Mouse (Mus musculus) small intestine, adult 2 months (tissue): Measurements from ENCODE around the gene Gpam. TPM values are rescaled to one million over a fixed set of nuclear protein-coding genes. Genes with fewer than 3 reads are reported as not detected.
"Not testable (repeated sequence)": the region's sequence is repeated elsewhere in the genome, so short reads cannot be mapped to it uniquely, and the experiment has no call there.

Experiments used
- H3K27ac ChIP-seq: fragments of 200-500 bp; 2 replicates; pipeline ENCODE4 v1.5.1; 2012; ENCODE audit warnings: low read depth, low read length, control low read depth, inconsistent platforms; ENCODE audit not compliant: insufficient read depth
- H3K27me3 ChIP-seq: fragments of 200-500 bp; 2 replicates; pipeline ENCODE4 v1.6.1; 2012; ENCODE audit warnings: mild to moderate bottlenecking, moderate library complexity, low read length, inconsistent platforms; ENCODE audit not compliant: control insufficient read depth, insufficient read depth
- H3K36me3 ChIP-seq: fragments of 200-500 bp; 2 replicates; pipeline ENCODE4 v1.6.1; 2012; ENCODE audit warnings: mild to moderate bottlenecking, low read length, control low read depth, inconsistent platforms; ENCODE audit not compliant: control insufficient read depth, insufficient read depth
- H3K4me1 ChIP-seq: fragments of 200-500 bp; 2 replicates; pipeline ENCODE4 v1.6.1; 2012; ENCODE audit warnings: low read length, inconsistent platforms, mixed read lengths; ENCODE audit not compliant: control insufficient read depth, insufficient read depth, insufficient read length
- H3K4me3 ChIP-seq: fragments of 200-500 bp; 2 replicates; pipeline ENCODE4 v1.5.1; 2012; ENCODE audit warnings: low read depth, mild to moderate bottlenecking, control low read depth, inconsistent platforms, low read length, moderate library complexity
- CTCF ChIP-seq: fragments of 200-500 bp; IDR thresholded peaks from 2 replicates; pipeline ENCODE4 v1.5.1; 2012; ENCODE audit warnings: low read depth, mild to moderate bottlenecking, control low read depth, inconsistent platforms, low read length, moderate library complexity, mixed read lengths; ENCODE audit not compliant: insufficient replicate concordance, insufficient read length; ENCODE audit errors: extremely low read depth
- POLR2A ChIP-seq: fragments of 200-500 bp; IDR thresholded peaks from 2 replicates; pipeline ENCODE4 v1.6.1; 2012; ENCODE audit warnings: low read depth, mild to moderate bottlenecking, control low read depth, inconsistent platforms, low read length, moderate library complexity
- WGBS: fragments of 180-500 bp; shearing (Covaris S2); methylation state at CpG from one replicate; pipeline ENCODE4 v1.1.7; 2018; 5-methylcytosine and 5-hydroxymethylcytosine counted together
- polyA plus RNA-seq: library from polyadenylated mRNA; depleted of rRNA; stranded (reverse); fragments of >200 nt; gene quantifications from 2 replicates; pipeline ENCODE4 v1.2.3, GENCODE M21; 2012; rRNA removed

The Gpam gene
- polyA plus RNA-seq: 3.7 and 4.7 TPM in 2 replicates

DNA sequence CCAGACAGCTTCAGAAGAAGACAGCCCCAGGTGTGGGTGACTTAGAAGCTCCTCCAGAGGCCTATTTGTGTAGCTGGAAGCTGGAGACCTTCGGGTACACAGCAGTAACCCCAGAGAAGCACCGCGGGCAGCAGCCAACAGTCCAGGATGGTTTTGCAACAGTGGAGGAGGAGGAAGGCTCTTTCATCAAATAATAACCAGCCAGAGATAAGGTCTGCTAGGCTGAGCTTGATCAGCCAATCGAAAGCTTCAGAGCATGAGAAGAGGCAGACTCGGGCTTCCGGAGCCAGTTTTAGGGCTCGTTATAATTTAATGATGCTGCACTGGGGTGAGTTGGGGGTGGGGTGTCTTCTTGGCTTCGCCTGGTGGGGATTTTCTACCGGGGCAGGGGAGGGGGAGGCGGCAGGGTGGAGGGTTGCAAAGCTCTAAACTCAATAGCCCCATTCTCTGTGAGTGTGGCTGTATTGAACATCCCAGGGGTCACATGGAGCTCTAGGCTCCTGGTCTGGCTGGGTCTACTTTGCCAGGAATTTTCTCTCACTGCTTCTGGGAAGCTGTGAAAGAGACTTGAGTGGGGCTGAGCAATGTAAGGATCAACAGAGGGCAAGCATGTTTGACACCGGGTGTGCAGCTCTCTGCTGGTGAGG is at the start of gene Gpam:
TSS of gene Gpam (minus strand) at position 167 of the 647 bp plus-strand sequence.
- Histone ChIP-seq H3K27ac (no peak within 1 kb of the TSS), H3K4me3 (no peak within 1 kb of the TSS), H3K36me3 (no peaks in the 10 kb centered on the region), H3K27me3 (no peaks in the 10 kb centered on the region), H3K4me1 (peaks cover 4% of the 10 kb centered on the region)
- WGBS: 29% methylated on average over 11 of the region's 11 CpGs
- TF ChIP-seq CTCF (no peak), POLR2A (no peak)

DNA sequence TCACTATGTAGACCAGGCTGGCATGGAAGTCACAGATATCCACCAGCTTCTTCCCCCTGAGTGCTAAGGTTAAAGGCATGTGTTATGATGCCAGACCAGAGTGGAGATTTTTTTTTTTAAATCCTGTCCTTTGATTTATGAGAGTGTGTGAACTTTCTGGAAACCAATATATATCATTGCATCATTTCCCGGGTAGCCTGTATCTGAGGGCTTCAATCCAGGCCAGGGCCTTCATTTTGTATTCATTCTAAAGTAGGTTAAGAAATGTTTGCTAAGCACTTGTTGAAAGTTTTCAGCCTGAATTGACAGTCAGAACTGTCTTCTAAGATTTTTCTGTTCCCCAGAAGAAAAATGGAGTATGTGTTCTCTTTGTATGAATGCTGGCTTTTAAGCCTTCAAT is 44.5 kb upstream of the Gpam start:
- WGBS: 78% methylated on average over 1 of the region's 1 CpGs

DNA sequence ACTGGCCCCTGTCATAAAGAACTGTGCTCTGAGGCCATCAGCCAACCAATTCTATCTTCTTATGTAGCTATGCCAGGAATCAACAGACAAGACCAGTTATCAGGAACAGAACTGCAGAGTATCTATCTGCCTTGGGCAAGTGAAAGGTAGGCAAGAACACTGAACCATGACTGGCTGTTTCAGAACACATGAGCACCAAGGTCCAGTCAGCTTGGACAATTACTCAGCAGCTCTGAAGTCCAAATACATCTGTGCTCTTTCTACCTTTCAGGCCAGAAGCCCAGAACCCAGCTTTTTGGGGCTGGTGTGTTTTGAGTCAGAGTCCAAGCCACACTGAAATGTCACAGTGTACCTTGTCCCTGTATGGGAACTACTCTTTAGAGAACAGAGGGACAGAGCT is 43.4 kb upstream of the Gpam start:
- Histone ChIP-seq H3K4me1 (peaks cover 4% of the 10 kb centered on the region; the same call in 1 of the 2 replicates), H3K4me3 (no peak overlapping the region), H3K27ac (no peak overlapping the region), H3K27me3 (no peaks in the 10 kb centered on the region), H3K36me3 (no peaks in the 10 kb centered on the region)
- TF ChIP-seq CTCF (no peak), POLR2A (no peak)

More for the DNA sequence above, 44.5 kb upstream of the Gpam start:
- Histone ChIP-seq H3K4me3 (no peak overlapping the region), H3K36me3 (no peaks in the 10 kb centered on the region), H3K4me1 (no peaks in the 10 kb centered on the region), H3K27me3 (no peaks in the 10 kb centered on the region), H3K27ac (no peak overlapping the region)
- TF ChIP-seq CTCF: no peak
- TF ChIP-seq POLR2A: no peak

DNA sequence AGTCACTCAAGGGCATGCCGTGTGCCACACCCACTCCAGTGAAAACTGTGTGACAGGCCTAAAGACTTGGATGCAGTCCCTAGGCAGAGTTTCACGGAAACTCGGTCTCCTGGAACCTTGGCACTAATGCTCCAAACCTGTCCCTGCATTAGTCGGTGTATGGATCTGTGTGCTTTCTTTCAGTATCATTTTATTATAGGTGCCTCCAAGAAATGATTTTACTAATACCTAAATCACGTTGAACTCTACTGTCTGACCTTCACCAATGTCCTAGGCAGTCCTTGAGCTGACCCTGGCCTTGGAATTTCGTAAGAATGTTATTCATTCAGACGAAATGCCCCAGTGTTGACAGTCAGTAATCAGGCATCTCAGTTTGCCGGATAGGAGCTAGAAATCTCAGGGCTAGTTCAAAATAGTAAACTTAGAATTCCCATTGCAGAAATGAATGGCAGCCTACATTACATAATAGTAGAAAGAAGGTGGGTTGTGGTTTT is 42.2 kb upstream of the Gpam start:
- H3K36me3 ChIP-seq, H3K27me3 ChIP-seq, H3K4me3 ChIP-seq, H3K27ac ChIP-seq, H3K4me1 ChIP-seq: not testable (repeated sequence)
- WGBS: 92% methylated on average over 8 of the region's 8 CpGs

- Histone ChIP-seq H3K27ac (no peak overlapping the region), H3K27me3 (no peaks in the 10 kb centered on the region), H3K4me1 (peaks cover 7% of the 10 kb centered on the region; the same call in 1 of the 2 replicates), H3K4me3 (no peak overlapping the region), H3K36me3 (no peaks in the 10 kb centered on the region)
- 27% methylated on average over 6 of the region's 6 CpGs for WGBS
- TF ChIP-seq CTCF: no peak
- no peak for TF ChIP-seq POLR2A
Observed at GRCm38 (mm10) chr19:55168360-55168759, 41.3 kb upstream of the Gpam start.

DNA sequence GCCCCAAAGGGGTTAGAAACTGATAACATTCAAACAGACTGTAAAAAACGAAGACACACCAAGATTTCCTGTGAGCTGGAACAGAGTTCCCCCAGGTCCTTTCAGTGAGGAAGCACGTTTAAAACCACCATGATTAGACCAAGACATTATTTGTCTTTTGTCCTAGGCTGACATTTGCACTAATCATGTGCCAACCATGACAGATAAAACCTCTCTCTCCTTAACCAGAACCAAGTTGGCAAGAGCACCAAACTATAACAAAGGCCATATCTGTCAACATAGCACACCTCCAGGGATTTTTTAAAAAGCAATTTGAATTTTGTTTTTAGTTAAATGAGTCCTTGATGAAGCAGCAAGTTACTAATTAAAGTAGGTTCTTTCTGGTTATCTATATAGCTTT is 40.7 kb upstream of the Gpam start:
- TF ChIP-seq CTCF (no peak), POLR2A (no peak)
- H3K27ac ChIP-seq: no peak overlapping the region

DNA sequence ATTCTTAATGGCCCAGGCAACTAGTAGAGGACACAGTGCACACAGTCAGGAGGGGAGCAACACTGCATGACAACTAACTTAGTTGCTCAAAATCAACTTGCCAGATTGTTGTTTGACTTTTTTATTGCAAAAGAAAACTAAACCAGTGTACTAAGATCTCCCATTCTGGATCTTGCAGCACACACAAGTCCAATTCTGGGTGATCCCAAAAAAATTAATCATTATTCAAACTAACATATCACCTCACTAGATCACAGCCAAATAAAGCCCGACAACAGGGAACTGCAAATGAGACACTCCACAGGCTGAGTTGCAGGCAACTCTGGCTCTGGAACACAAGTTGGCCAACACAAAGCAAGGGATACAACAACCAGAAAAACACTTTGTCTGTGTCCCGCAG is 39.7 kb upstream of the Gpam start:
- no peaks in the 10 kb centered on the region for H3K36me3 ChIP-seq
- TF ChIP-seq CTCF (no peak), POLR2A (no peak)
- no peak overlapping the region for H3K27ac ChIP-seq
- WGBS: 76% methylated on average over 2 of the region's 2 CpGs
- H3K27me3 ChIP-seq: no peaks in the 10 kb centered on the region
- no peak overlapping the region for H3K4me3 ChIP-seq
- H3K4me1 ChIP-seq: peaks cover 7% of the 10 kb centered on the region; the same call in 1 of the 2 replicates

More for the DNA sequence above, 40.7 kb upstream of the Gpam start:
- WGBS: 38% methylated on average over 2 of the region's 2 CpGs
- Histone ChIP-seq H3K27me3 (no peaks in the 10 kb centered on the region), H3K36me3 (no peaks in the 10 kb centered on the region), H3K4me3 (no peak overlapping the region), H3K4me1 (peaks cover 7% of the 10 kb centered on the region; the same call in 1 of the 2 replicates)
